Mouse (Mus musculus): ENCODE results near the gene Myh6.

Gene Myh6

GRCm38 (mm10) chr14:54937361-54938182 lies 29.2 kb downstream of the Myh6 start:
- in situ Hi-C loops (cut with MboI; ENCODE audit: unreplicated experiment in 2 of 2), result loop anchor here in 1 of 2 experiments (5.0 kb wide), 1 partner anchor 95 kb away; no protein-coding TSS in a partner anchor

GRCm38 (mm10) chr14:54936831-54937160 lies 29.9 kb downstream of the Myh6 start:
- in situ Hi-C loops (cut with MboI; ENCODE audit: unreplicated experiment in 2 of 2), result loop anchor here in 1 of 2 experiments (5.0 kb wide), 1 partner anchor 94 kb away; no protein-coding TSS in a partner anchor

- in situ Hi-C loops (cut with MboI; ENCODE audit: unreplicated experiment in 2 of 2), result loop anchor here in 1 of 2 experiments (5.0 kb wide), 1 partner anchor 94 kb away; no protein-coding TSS in a partner anchor
Measured at GRCm38 (mm10) chr14:54935904-54936830, 30.6 kb downstream of the Myh6 start, which contains the start of gene Cmtm5. TSS of gene Cmtm5 (plus strand) at chr14:54936261.

- in situ Hi-C loops (cut with MboI; ENCODE audit: unreplicated experiment in 2 of 2), result no loop called here
Measured at GRCm38 (mm10) chr14:54932645-54933150, 34.0 kb downstream of the Myh6 start, which contains the start of gene Il25. TSS of gene Il25 (plus strand) at chr14:54932695.

GRCm38 (mm10) chr14:54930431-54930830 lies 36.3 kb downstream of the Myh6 start:
- in situ Hi-C loops (cut with MboI; ENCODE audit: unreplicated experiment in 2 of 2), result no loop called here

GRCm38 (mm10) chr14:54929801-54930200 lies 36.9 kb downstream of the Myh6 start:
- in situ Hi-C loops (cut with MboI; ENCODE audit: unreplicated experiment in 2 of 2), result no loop called here

- in situ Hi-C loops (cut with MboI; ENCODE audit: unreplicated experiment in 2 of 2), result no loop called here
Measured at GRCm38 (mm10) chr14:54927296-54927695, 39.4 kb downstream of the Myh6 start.

GRCm38 (mm10) chr14:54926401-54927158 lies 40.1 kb downstream of the Myh6 start:
- in situ Hi-C loops (cut with MboI; ENCODE audit: unreplicated experiment in 2 of 2), result no loop called here

GRCm38 (mm10) chr14:54925349-54926342 lies 41.1 kb downstream of the Myh6 start, which contains the start of gene Efs:
TSS of gene Efs (minus strand) at chr14:54926126.
- in situ Hi-C loops (cut with MboI; ENCODE audit: unreplicated experiment in 2 of 2), result no loop called here

GRCm38 (mm10) chr14:54924641-54925348 lies 41.9 kb downstream of the Myh6 start:
- in situ Hi-C loops (cut with MboI; ENCODE audit: unreplicated experiment in 2 of 2), result no loop called here

- in situ Hi-C loops (cut with MboI; ENCODE audit: unreplicated experiment in 2 of 2), result no loop called here
Measured at GRCm38 (mm10) chr14:54920076-54920685, 46.5 kb downstream of the Myh6 start.

- in situ Hi-C loops (cut with MboI; ENCODE audit: unreplicated experiment in 2 of 2), result no loop called here
Measured at GRCm38 (mm10) chr14:54913343-54913742, 53.4 kb downstream of the Myh6 start.

- in situ Hi-C loops (cut with MboI; ENCODE audit: unreplicated experiment in 2 of 2), result no loop called here
Measured at GRCm38 (mm10) chr14:54912886-54913285, 53.8 kb downstream of the Myh6 start, which contains the start of gene Slc22a17. TSS of gene Slc22a17 (minus strand) at chr14:54913132.

GRCm38 (mm10) chr14:54912109-54912850 lies 54.4 kb downstream of the Myh6 start:
- in situ Hi-C loops (cut with MboI; ENCODE audit: unreplicated experiment in 2 of 2), result no loop called here

GRCm38 (mm10) chr14:54908682-54909081 lies 58.0 kb downstream of the Myh6 start:
- in situ Hi-C loops (cut with MboI; ENCODE audit: unreplicated experiment in 2 of 2), result no loop called here

GRCm38 (mm10) chr14:54903641-54904040 lies 63.1 kb downstream of the Myh6 start:
- in situ Hi-C loops (cut with MboI; ENCODE audit: unreplicated experiment in 2 of 2), result loop anchor here in 1 of 2 experiments (5.0 kb wide), 1 partner anchor 109 kb away; no protein-coding TSS in a partner anchor

GRCm38 (mm10) chr14:54900383-54900782 lies 66.3 kb downstream of the Myh6 start:
- in situ Hi-C loops (cut with MboI; ENCODE audit: unreplicated experiment in 2 of 2), result loop anchor here in 1 of 2 experiments (5.0 kb wide), 1 partner anchor 112 kb away; no protein-coding TSS in a partner anchor
